Mouse (Mus musculus): ENCODE data around the gene Dr1. TPM values are rescaled to one million over a fixed set of nuclear protein-coding genes. Genes with fewer than 3 reads are reported as not detected.

Dr1 gene
- 35.5 TPM for polyA plus RNA-seq (2017; shearing (Covaris generic))

GRCm38 (mm10) chr5:108268127-108269062 is at the start of gene Dr1:
Dr1 (plus strand) TSS chr5:108268897.

GRCm38 (mm10) chr5:108312224-108313064 is 43.7 kb downstream of the Dr1 start, which contains the start of gene Pigg:
Pigg (plus strand) TSS chr5:108312609.

Other genes with a start within 250 kb of the Dr1 start
- 69.0 TPM for gene Mtf2, start 203.2 kb upstream of the Dr1 start, polyA plus RNA-seq (2017; shearing (Covaris generic))
- 101 TPM for gene Tmed5, start 136.3 kb upstream of the Dr1 start, polyA plus RNA-seq (2017; shearing (Covaris generic))
- 0.34 TPM for gene Ccdc18, start 136.0 kb upstream of the Dr1 start, polyA plus RNA-seq (2017; shearing (Covaris generic))
- gene Pigg, start 43.7 kb downstream of the Dr1 start, polyA plus RNA-seq (2017; shearing (Covaris generic)) = 2.8 TPM
- not detected for gene Gm42517, start 99.0 kb downstream of the Dr1 start, polyA plus RNA-seq (2017; shearing (Covaris generic))
- 0.32 TPM for gene Pde6b, start 119.5 kb downstream of the Dr1 start, polyA plus RNA-seq (2017; shearing (Covaris generic))
- gene Atp5k, start 165.6 kb downstream of the Dr1 start, polyA plus RNA-seq (2017; shearing (Covaris generic)) = 97.6 TPM
- not detected for gene Mfsd7a, start 180.0 kb downstream of the Dr1 start, polyA plus RNA-seq (2017; shearing (Covaris generic))
- gene Pcgf3, start 192.3 kb downstream of the Dr1 start, polyA plus RNA-seq (2017; shearing (Covaris generic)) = 10.4 TPM

Data from effector memory CD4-positive, alpha-beta T cell, adult 7 months (primary cell).